Mouse (Mus musculus) kidney, adult 2 months (tissue): Measurements from ENCODE around the gene Zfp617. TPM values are rescaled to one million over a fixed set of nuclear protein-coding genes. Genes with fewer than 3 reads are reported as not detected.
A peak's percentile ranks its signal among the peaks of the same experiment; 100 is the strongest.
"Not testable (repeated sequence)": the region's sequence is repeated elsewhere in the genome, so short reads cannot be mapped to it uniquely, and the experiment has no call there.

ENCODE experiments used
- DNase-seq: peaks from one replicate; pipeline ENCODE4 v3.0.0; 2021
- H3K27ac ChIP-seq: fragments of 200-500 bp; 2 replicates; pipeline ENCODE4 v1.5.1; 2012; ENCODE audit warnings: low read depth, low read length, control low read depth, inconsistent platforms; ENCODE audit not compliant: insufficient read depth
- H3K27me3 ChIP-seq: fragments of 200-500 bp; replicated peaks from 2 replicates; pipeline ENCODE4 v1.6.1; 2012; ENCODE audit warnings: mild to moderate bottlenecking, moderate library complexity, low read length, inconsistent platforms; ENCODE audit not compliant: control insufficient read depth, insufficient read depth
- H3K36me3 ChIP-seq: fragments of 200-500 bp; 2 replicates; pipeline ENCODE4 v1.6.1; 2012; ENCODE audit warnings: mild to moderate bottlenecking, moderate library complexity, low read length, inconsistent platforms; ENCODE audit not compliant: control insufficient read depth, insufficient read depth
- H3K4me1 ChIP-seq: fragments of 200-500 bp; 2 replicates; pipeline ENCODE4 v1.6.1; 2011; ENCODE audit warnings: low read length; ENCODE audit not compliant: control insufficient read depth, insufficient read depth
- H3K4me3 ChIP-seq: fragments of 200-500 bp; 2 replicates; pipeline ENCODE4 v1.5.1; 2011; ENCODE audit warnings: mild to moderate bottlenecking, low read depth, low read length, control low read depth; ENCODE audit not compliant: insufficient read depth
- CTCF ChIP-seq: fragments of 200-500 bp; conservative IDR thresholded peaks from 2 replicates; pipeline ENCODE4 v1.5.1; 2011; ENCODE audit warnings: low read depth, mild to moderate bottlenecking, control low read depth, low read length, moderate library complexity, mixed read lengths; ENCODE audit not compliant: insufficient read depth, insufficient read length
- POLR2A ChIP-seq: fragments of 200-500 bp; IDR thresholded peaks from one replicate; pipeline ENCODE4 v1.6.1; 2011; ENCODE audit warnings: low read depth, low read length, control low read depth
- WGBS: fragments of 180-500 bp; shearing (Covaris S2); methylation state at CpG from one replicate; pipeline ENCODE4 v1.1.7; 2018; 5-methylcytosine and 5-hydroxymethylcytosine counted together
- polyA plus RNA-seq: library from polyadenylated mRNA; depleted of rRNA; stranded (reverse); fragments of >200 nt; gene quantifications from 2 replicates; pipeline ENCODE4 v1.2.3, GENCODE M21; 2012

The Zfp617 gene
- polyA plus RNA-seq, 1 experiment, result 3.8 TPM

GRCm38 (mm10) chr8:71907798-71908257, 607 bp upstream of the Zfp617 start:
- H3K4me3 ChIP-seq, result peak overlapping the region; percentile 75
- H3K27me3 ChIP-seq, result no peaks in the 10 kb centered on the region
- 96% methylated on average over 5 of the region's 5 CpGs for WGBS
- no peaks in the 10 kb centered on the region; the same call in 1 of the 2 replicates for H3K4me1 ChIP-seq
- H3K36me3 ChIP-seq, result no peaks in the 10 kb centered on the region
- TF ChIP-seq POLR2A, result no peak
- TF ChIP-seq CTCF, result no peak
- DNase-seq, result no peak
- peak overlapping the region; percentile 84 for H3K27ac ChIP-seq

- Histone ChIP-seq H3K27me3 (no peaks in the 10 kb centered on the region), H3K4me3 (no peak overlapping the region), H3K4me1 (no peaks in the 10 kb centered on the region; the same call in 1 of the 2 replicates), H3K36me3 (peaks cover 1% of the 10 kb centered on the region; the same call in 1 of the 2 replicates), H3K27ac (no peak overlapping the region)
- 88% methylated on average over 2 of the region's 2 CpGs for WGBS
- DNase-seq, result no peak
- TF ChIP-seq CTCF, result no peak
- TF ChIP-seq POLR2A, result no peak
Observed at GRCm38 (mm10) chr8:71912286-71912685, 3.9 kb downstream of the Zfp617 start.

GRCm38 (mm10) chr8:71922567-71923401, 14.3 kb downstream of the Zfp617 start:
- no peaks in the 10 kb centered on the region for H3K36me3 ChIP-seq
- peak; percentile 98 for DNase-seq
- H3K27me3 ChIP-seq, result no peaks in the 10 kb centered on the region
- TF ChIP-seq CTCF (no peak), POLR2A (peak; percentile 81)
- H3K27ac ChIP-seq, result peak overlapping the region; percentile 96
- H3K4me1 ChIP-seq, result 0 out of 2 replicates have a peak, but pooled peaks cover 3% of the 10 kb centered on the region
- peak overlapping the region; percentile 92 for H3K4me3 ChIP-seq
- WGBS, result under 1% methylated on average over 57 of the region's 57 CpGs

- Histone ChIP-seq H3K27ac (no peak overlapping the region), H3K4me3 (no peak overlapping the region), H3K27me3 (no peaks in the 10 kb centered on the region), H3K36me3 (peaks cover 15% of the 10 kb centered on the region), H3K4me1 (0 out of 2 replicates have a peak, but pooled peaks cover 3% of the 10 kb centered on the region)
- WGBS, result 95% methylated on average over 5 of the region's 5 CpGs
- TF ChIP-seq POLR2A (no peak), CTCF (no peak)
- DNase-seq, result no peak
Observed at GRCm38 (mm10) chr8:71925791-71926190, 17.4 kb downstream of the Zfp617 start.

GRCm38 (mm10) chr8:71926551-71926950, 18.1 kb downstream of the Zfp617 start:
- WGBS, result 62% methylated on average over 3 of the region's 3 CpGs
- Histone ChIP-seq H3K4me3 (no peak overlapping the region), H3K36me3 (peaks cover 16% of the 10 kb centered on the region), H3K27ac (no peak overlapping the region), H3K4me1 (0 out of 2 replicates have a peak, but pooled peaks cover 3% of the 10 kb centered on the region), H3K27me3 (no peaks in the 10 kb centered on the region)
- no peak for TF ChIP-seq CTCF
- TF ChIP-seq POLR2A, result no peak
- DNase-seq, result peak; percentile 37

GRCm38 (mm10) chr8:71927779-71928178, 19.3 kb downstream of the Zfp617 start:
- Histone ChIP-seq H3K27me3 (no peaks in the 10 kb centered on the region), H3K4me1 (0 out of 2 replicates have a peak, but pooled peaks cover 3% of the 10 kb centered on the region), H3K36me3 (peaks cover 17% of the 10 kb centered on the region), H3K4me3 (no peak overlapping the region), H3K27ac (no peak overlapping the region)
- no peak for DNase-seq
- TF ChIP-seq CTCF, result no peak
- TF ChIP-seq POLR2A, result no peak

GRCm38 (mm10) chr8:71938037-71938436, 29.6 kb downstream of the Zfp617 start:
- not testable (repeated sequence) for H3K4me3 ChIP-seq, H3K27ac ChIP-seq, H3K27me3 ChIP-seq, H3K4me1 ChIP-seq, H3K36me3 ChIP-seq, DNase-seq
- 87% methylated on average over 2 of the region's 2 CpGs for WGBS
